Mouse (Mus musculus): ENCODE results near the gene Ick. TPM values are rescaled to one million over a fixed set of nuclear protein-coding genes. Genes with fewer than 3 reads are reported as not detected.
"Not testable (repeated sequence)": the region's sequence is repeated elsewhere in the genome, so short reads cannot be mapped to it uniquely, and the experiment has no call there.

Gene Ick
- total RNA-seq, 4 experiments from 2014 or later: 18.6 to 20.7 (median 19.9) TPM

GRCm38 (mm10) chr9:78148149-78148548 lies 39.2 kb downstream of the Ick start:
- DNase-seq (ENCODE audit: low spot score in 2 of 2): no peak

GRCm38 (mm10) chr9:78149770-78150169 lies 40.8 kb downstream of the Ick start:
- not testable (repeated sequence) for DNase-seq (ENCODE audit: low spot score in 2 of 2)

- DNase-seq (ENCODE audit: low spot score in 2 of 2): no peak
Observed at GRCm38 (mm10) chr9:78154211-78154977, 45.4 kb downstream of the Ick start.

GRCm38 (mm10) chr9:78157221-78157620 lies 48.2 kb downstream of the Ick start:
- DNase-seq (ENCODE audit: low spot score in 2 of 2): no peak

- no peak for DNase-seq (ENCODE audit: low spot score in 2 of 2)
Observed at GRCm38 (mm10) chr9:78163291-78163690, 54.3 kb downstream of the Ick start.

- no peak for DNase-seq (ENCODE audit: low spot score in 2 of 2)
Observed at GRCm38 (mm10) chr9:78164741-78165140, 55.7 kb downstream of the Ick start.

- DNase-seq (ENCODE audit: low spot score in 2 of 2): no peak
Observed at GRCm38 (mm10) chr9:78165454-78165853, 56.5 kb downstream of the Ick start.

- no peak for DNase-seq (ENCODE audit: low spot score in 2 of 2)
Observed at GRCm38 (mm10) chr9:78166694-78167452, 57.9 kb downstream of the Ick start.

- no peak for DNase-seq (ENCODE audit: low spot score in 2 of 2)
Observed at GRCm38 (mm10) chr9:78167453-78167969, 58.5 kb downstream of the Ick start.

GRCm38 (mm10) chr9:78168864-78169263 lies 59.9 kb downstream of the Ick start:
- DNase-seq (ENCODE audit: low spot score in 2 of 2): no peak

GRCm38 (mm10) chr9:78174016-78174415 lies 65.0 kb downstream of the Ick start:
- no peak for DNase-seq (ENCODE audit: low spot score in 2 of 2)

GRCm38 (mm10) chr9:78174925-78175276 lies 65.9 kb downstream of the Ick start:
- not testable (repeated sequence) for DNase-seq (ENCODE audit: low spot score in 2 of 2)

GRCm38 (mm10) chr9:78175277-78176200 lies 66.5 kb downstream of the Ick start:
- peak; percentile 91 to 96 for DNase-seq (ENCODE audit: low spot score in 2 of 2)

- peak; percentile 52 to 55 for DNase-seq (ENCODE audit: low spot score in 2 of 2)
Observed at GRCm38 (mm10) chr9:78176201-78176727, 67.3 kb downstream of the Ick start.

- DNase-seq (ENCODE audit: low spot score in 2 of 2): peak in 1 of 2 experiments; percentile 23
Observed at GRCm38 (mm10) chr9:78176831-78177230, 67.8 kb downstream of the Ick start.

GRCm38 (mm10) chr9:78178197-78178596 lies 69.2 kb downstream of the Ick start:
- no peak for DNase-seq (ENCODE audit: low spot score in 2 of 2)

GRCm38 (mm10) chr9:78179071-78179470 lies 70.1 kb downstream of the Ick start:
- DNase-seq (ENCODE audit: low spot score in 2 of 2): no peak

GRCm38 (mm10) chr9:78182474-78182873 lies 73.5 kb downstream of the Ick start, which contains the start of gene Gsta4:
Gene Gsta4, plus strand, starts transcription at chr9:78182774.
- not testable (repeated sequence) for DNase-seq (ENCODE audit: low spot score in 2 of 2)

- DNase-seq (ENCODE audit: low spot score in 2 of 2): no peak
Observed at GRCm38 (mm10) chr9:78185686-78186085, 76.7 kb downstream of the Ick start.

- no peak for DNase-seq (ENCODE audit: low spot score in 2 of 2)
Observed at GRCm38 (mm10) chr9:78188910-78189309, 79.9 kb downstream of the Ick start.

Data from layer of hippocampus, adult 8-10 months (tissue).